Mouse (Mus musculus) left cerebral cortex, postnatal 14 days (tissue): ENCODE data around the gene Afap1l2. TPM values are rescaled to one million over a fixed set of nuclear protein-coding genes. Genes with fewer than 3 reads are reported as not detected.
A peak's percentile ranks its signal among the peaks of the same experiment; 100 is the strongest.

Experiments used
- DNase-seq, 2 experiments: peaks; one replicate each; pipeline ENCODE4 v3.0.0; 2021 to 2022; ENCODE audit warnings: low spot score in 2 of 2, mixed read lengths in 1 of 2
- intact Hi-C: fragments of 180-260 bp; cut with DNase I; formaldehyde crosslinking; loops from one replicate; pipeline ENCODE4 v1.15.1; 2025
- total RNA-seq, 2 experiments: library from RNA; stranded (reverse); gene quantifications; 2 replicates each; pipeline ENCODE4 v1.2.3; 2021

Afap1l2 gene
- total RNA-seq, 2 experiments from 2014 or later = 11.9 to 13.4 TPM

- peak in 1 of 2 experiments; percentile 40 for DNase-seq
- intact Hi-C loops = no loop called here
Observed at GRCm38 (mm10) chr19:56989171-56989570, 18.9 kb downstream of the Afap1l2 start.

- intact Hi-C loops = no loop called here
- peak in 1 of 2 experiments; percentile 77 for DNase-seq
Observed at GRCm38 (mm10) chr19:56984229-56984628, 23.8 kb downstream of the Afap1l2 start.

- no peak for DNase-seq
- intact Hi-C loops = no loop called here
Observed at GRCm38 (mm10) chr19:56983757-56984156, 24.3 kb downstream of the Afap1l2 start.

GRCm38 (mm10) chr19:56981760-56982159 lies 26.3 kb downstream of the Afap1l2 start:
- no peak for DNase-seq
- intact Hi-C loops = no loop called here

- intact Hi-C loops = no loop called here
- DNase-seq = peak in 1 of 2 experiments; percentile 62
Observed at GRCm38 (mm10) chr19:56980803-56981202, 27.2 kb downstream of the Afap1l2 start.

- DNase-seq = peak; percentile 43 to 67
- intact Hi-C loops = no loop called here
Observed at GRCm38 (mm10) chr19:56976962-56977948, 30.8 kb downstream of the Afap1l2 start.

GRCm38 (mm10) chr19:56976515-56976914 lies 31.5 kb downstream of the Afap1l2 start:
- DNase-seq = no peak
- intact Hi-C loops = no loop called here

GRCm38 (mm10) chr19:56975502-56975901 lies 32.5 kb downstream of the Afap1l2 start:
- intact Hi-C loops = no loop called here
- DNase-seq = no peak

GRCm38 (mm10) chr19:56974159-56974558 lies 33.9 kb downstream of the Afap1l2 start:
- intact Hi-C loops = no loop called here
- peak in 1 of 2 experiments; percentile 41 for DNase-seq

- intact Hi-C loops = no loop called here
- no peak for DNase-seq
Observed at GRCm38 (mm10) chr19:56972768-56973167, 35.3 kb downstream of the Afap1l2 start.

- no peak for DNase-seq
- intact Hi-C loops = no loop called here
Observed at GRCm38 (mm10) chr19:56971347-56971746, 36.7 kb downstream of the Afap1l2 start.

- intact Hi-C loops = no loop called here
- DNase-seq = no peak
Observed at GRCm38 (mm10) chr19:56963876-56964275, 44.2 kb downstream of the Afap1l2 start.

- no peak for DNase-seq
- intact Hi-C loops = no loop called here
Observed at GRCm38 (mm10) chr19:56959601-56960000, 48.4 kb downstream of the Afap1l2 start.

GRCm38 (mm10) chr19:56959057-56959456 lies 49.0 kb downstream of the Afap1l2 start:
- DNase-seq = no peak
- intact Hi-C loops = no loop called here

- DNase-seq = no peak
- intact Hi-C loops = no loop called here
Observed at GRCm38 (mm10) chr19:56958582-56959021, 49.4 kb downstream of the Afap1l2 start.

- intact Hi-C loops = no loop called here
Observed at GRCm38 (mm10) chr19:56958011-56958410, 50.0 kb downstream of the Afap1l2 start.

GRCm38 (mm10) chr19:56955568-56956513 lies 52.2 kb downstream of the Afap1l2 start:
- intact Hi-C loops = no loop called here
- peak; percentile 26 to 35 for DNase-seq

More at GRCm38 (mm10) chr19:56958011-56958410, 50.0 kb downstream of the Afap1l2 start:
- no peak for DNase-seq

- no peak for DNase-seq
- intact Hi-C loops = no loop called here
Observed at GRCm38 (mm10) chr19:56954857-56955256, 53.2 kb downstream of the Afap1l2 start.

- intact Hi-C loops = no loop called here
- DNase-seq = no peak
Observed at GRCm38 (mm10) chr19:56953856-56954255, 54.2 kb downstream of the Afap1l2 start.

- intact Hi-C loops = no loop called here
Observed at GRCm38 (mm10) chr19:56950818-56951217, 57.2 kb downstream of the Afap1l2 start.

More at GRCm38 (mm10) chr19:56950818-56951217, 57.2 kb downstream of the Afap1l2 start:
- no peak for DNase-seq
